Mouse (Mus musculus): ENCODE measurements at regions not wholly inside any gene's neighbourhood (a gene's known extent, or its start where the extent isn't known, plus 50 kb on each side); places are given as distances from the start of the nearest gene placed in this dataset.

DNA sequence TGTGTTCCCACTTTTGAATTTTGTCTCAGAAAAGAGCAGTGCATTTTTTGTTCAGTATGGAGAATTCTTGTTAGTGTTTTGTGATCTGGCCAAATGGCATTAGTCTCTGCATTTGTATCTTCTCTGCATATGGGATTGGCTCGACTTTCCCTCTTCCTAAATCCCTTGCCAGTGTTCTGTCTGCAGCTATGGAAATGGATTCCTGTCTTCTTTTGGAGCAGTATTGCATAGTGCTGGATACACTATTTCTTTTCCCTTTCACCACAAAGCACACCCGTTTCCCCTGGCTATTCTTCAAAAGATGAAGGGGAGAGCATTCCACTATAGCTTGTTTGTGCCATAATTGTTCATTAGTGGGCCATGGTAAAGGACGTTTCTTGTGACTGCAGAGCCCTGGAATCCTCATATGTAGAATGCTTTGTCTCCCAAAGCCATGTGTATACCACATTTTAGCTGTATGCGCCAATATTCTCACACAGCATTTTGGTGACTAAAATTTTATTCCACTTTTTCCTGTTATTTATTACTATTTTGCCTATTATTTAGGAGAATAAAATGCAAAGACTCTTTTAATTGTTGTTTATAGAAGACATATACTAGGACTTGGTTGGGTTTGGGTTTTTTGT, 197.8 kb downstream of the Hs3st1 start:
- no peak overlapping the region for H3K4me2 ChIP-seq (ENCODE audit: insufficient read depth, low read depth, poor library complexity, severe bottlenecking)
- no peak overlapping the region for H3K4me3 ChIP-seq (replicated peaks in 1 of 3; ENCODE audit: low read depth in 2 of 3, low read length in 2 of 3, poor library complexity in 1 of 3)
- in situ Hi-C loops (cut with MboI; ENCODE audit: low pct_ligation_motif_present, low pct_unique_long_range_greater_than_20kb, low sequenced_read_pairs), result no loop called here
- H3K9me3 ChIP-seq (replicated peaks; ENCODE audit: low read length), result no peaks in the 10 kb centered on the region
- no peaks in the 10 kb centered on the region for H3K79me2 ChIP-seq (replicated peaks; ENCODE audit: control insufficient read depth, extremely low read depth, insufficient read depth, poor library complexity, severe bottlenecking)
- no peak overlapping the region for H3K9ac ChIP-seq (ENCODE audit: insufficient read depth, low read depth)
- dilution Hi-C loops (cut with MboI; ENCODE audit: extremely low pct_ligation_motif_present, extremely low pct_unique_long_range_greater_than_20kb, low sequenced_read_pairs), result no loop called here
- TF ChIP-seq ZMIZ1 (IDR thresholded peaks at IDR 0.05; ENCODE audit: low read depth, low read length), result no peak
- no peak for TF ChIP-seq JUN (IDR thresholded peaks at IDR 0.05; ENCODE audit: insufficient read depth, low read depth, low read length)
- no peak for TF ChIP-seq E2F4 (IDR thresholded peaks at IDR 0.05; ENCODE audit: insufficient replicate concordance, low read depth, low read length)
- TF ChIP-seq MXI1 (IDR thresholded peaks at IDR 0.05; ENCODE audit: low read depth, low read length), result no peak
- TF ChIP-seq ZC3H11A (IDR thresholded peaks at IDR 0.05; ENCODE audit: low read depth, low read length), result no peak
- no peak for TF ChIP-seq CHD1 (IDR thresholded peaks at IDR 0.05; ENCODE audit: low read depth, low read length)
- no peak for TF ChIP-seq POLR2A (IDR thresholded peaks at IDR 0.05; ENCODE audit: low read depth, low read length)
- no peak for TF ChIP-seq JUND (conservative IDR thresholded peaks at IDR 0.05; ENCODE audit: low read depth, low read length)
- TF ChIP-seq GABPA (IDR thresholded peaks at IDR 0.05; ENCODE audit: insufficient replicate concordance, low read depth, low read length), result no peak
- H3K27ac ChIP-seq (ENCODE audit: insufficient read depth, low read depth), result no peak overlapping the region
- no peak for DNase-seq (ENCODE audit: extremely low read depth)
- no peaks in the 10 kb centered on the region for H3K27me3 ChIP-seq (replicated peaks)
- H3K36me3 ChIP-seq (replicated peaks in 1 of 2; ENCODE audit: control insufficient read depth in 1 of 2, insufficient read depth in 1 of 2, low read length in 1 of 2), result no peaks in the 10 kb centered on the region
- no peaks in the 10 kb centered on the region for H3K4me1 ChIP-seq (ENCODE audit: control insufficient read depth in 1 of 2, insufficient read depth in 2 of 2)

DNA sequence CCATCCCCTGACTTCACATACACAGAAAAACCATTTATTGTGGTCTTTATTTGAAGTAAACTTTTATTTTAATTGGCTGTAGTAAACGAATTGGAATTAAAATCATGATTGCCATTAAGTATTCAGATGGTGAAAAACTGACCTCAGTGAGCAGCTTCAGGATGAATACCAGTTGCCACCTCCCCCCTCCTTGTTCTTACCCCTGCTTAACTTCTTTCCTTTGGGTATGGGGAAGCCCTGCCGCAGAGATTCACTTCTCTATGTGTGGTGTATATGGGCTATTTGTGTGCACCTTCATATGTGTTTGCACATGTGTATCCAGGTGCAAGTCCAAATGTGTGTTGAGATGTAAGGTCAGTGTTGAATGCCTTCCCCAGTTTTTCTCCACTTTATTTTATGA, 218.2 kb downstream of the Hs3st1 start:
- Histone ChIP-seq H3K4me3 (replicated peaks in 1 of 3; ENCODE audit: low read depth in 2 of 3, low read length in 2 of 3, poor library complexity in 1 of 3) (no peak overlapping the region), H3K36me3 (replicated peaks in 1 of 2; ENCODE audit: control insufficient read depth in 1 of 2, insufficient read depth in 1 of 2, low read length in 1 of 2) (no peaks in the 10 kb centered on the region), H3K27ac (ENCODE audit: insufficient read depth, low read depth) (no peak overlapping the region), H3K9me3 (replicated peaks; ENCODE audit: low read length) (no peaks in the 10 kb centered on the region), H3K4me1 (ENCODE audit: control insufficient read depth in 1 of 2, insufficient read depth in 2 of 2) (peaks cover 0 to 3% of the 10 kb centered on the region in 2 experiments; a peak in 1 of 4 replicates), H3K9ac (ENCODE audit: insufficient read depth, low read depth) (no peak overlapping the region), H3K4me2 (ENCODE audit: insufficient read depth, low read depth, poor library complexity, severe bottlenecking) (no peak overlapping the region), H3K79me2 (replicated peaks; ENCODE audit: control insufficient read depth, extremely low read depth, insufficient read depth, poor library complexity, severe bottlenecking) (no peaks in the 10 kb centered on the region), H3K27me3 (replicated peaks) (no peaks in the 10 kb centered on the region)
- no peak for DNase-seq (ENCODE audit: extremely low read depth)
- in situ Hi-C loops (cut with MboI; ENCODE audit: low pct_ligation_motif_present, low pct_unique_long_range_greater_than_20kb, low sequenced_read_pairs) (no loop called here), dilution Hi-C loops (cut with MboI; ENCODE audit: extremely low pct_ligation_motif_present, extremely low pct_unique_long_range_greater_than_20kb, low sequenced_read_pairs) (no loop called here)
- TF ChIP-seq SIN3A (IDR thresholded peaks at IDR 0.05; ENCODE audit: low read length) (no peak), MAX (IDR thresholded peaks at IDR 0.05; ENCODE audit: low read length) (no peak), UBTF (IDR thresholded peaks at IDR 0.05; ENCODE audit: low read depth, low read length) (no peak), E2F4 (IDR thresholded peaks at IDR 0.05; ENCODE audit: insufficient replicate concordance, low read depth, low read length) (no peak), RAD21 (IDR thresholded peaks at IDR 0.05; ENCODE audit: low read depth, low read length) (no peak), MAFK (IDR thresholded peaks at IDR 0.05; ENCODE audit: insufficient replicate concordance, low read length) (no peak), NRF1 (IDR thresholded peaks at IDR 0.05; ENCODE audit: low read depth, low read length) (no peak), TBP (conservative IDR thresholded peaks at IDR 0.05; ENCODE audit: low read depth, low read length) (no peak), JUN (IDR thresholded peaks at IDR 0.05; ENCODE audit: insufficient read depth, low read depth, low read length) (no peak), USF2 (conservative IDR thresholded peaks at IDR 0.05; ENCODE audit: low read depth, low read length) (no peak), ZKSCAN1 (IDR thresholded peaks at IDR 0.05; ENCODE audit: borderline replicate concordance, low read depth, low read length) (no peak), IRF4 (IDR thresholded peaks at IDR 0.05; ENCODE audit: low read depth, low read length) (no peak), POLR2A (IDR thresholded peaks at IDR 0.05; ENCODE audit: low read depth, low read length) (no peak), MAZ (IDR thresholded peaks at IDR 0.05; ENCODE audit: low read depth, low read length) (no peak), TCF12 (IDR thresholded peaks at IDR 0.05; ENCODE audit: low read depth, low read length) (no peak), POLR2AphosphoS2 (IDR thresholded peaks at IDR 0.05; ENCODE audit: low read depth, low read length) (no peak), RCOR1 (conservative IDR thresholded peaks at IDR 0.05; ENCODE audit: low read depth, low read length) (no peak), HCFC1 (IDR thresholded peaks at IDR 0.05; ENCODE audit: low read depth, low read length) (no peak), ZMIZ1 (IDR thresholded peaks at IDR 0.05; ENCODE audit: low read depth, low read length) (no peak), ETS1 (conservative IDR thresholded peaks at IDR 0.05; ENCODE audit: low read depth, low read length) (no peak)
